Mouse (Mus musculus) adrenal gland, adult (tissue): ENCODE results near the gene Apoh.

Source experiments
- DNase-seq, 2 experiments: peaks; one replicate each; pipeline ENCODE4 v3.0.0; 2022 to 2023; ENCODE audit warnings: low spot score in 1 of 2; ENCODE audit not compliant: inconsistent age in 2 of 2

The Apoh gene

DNA sequence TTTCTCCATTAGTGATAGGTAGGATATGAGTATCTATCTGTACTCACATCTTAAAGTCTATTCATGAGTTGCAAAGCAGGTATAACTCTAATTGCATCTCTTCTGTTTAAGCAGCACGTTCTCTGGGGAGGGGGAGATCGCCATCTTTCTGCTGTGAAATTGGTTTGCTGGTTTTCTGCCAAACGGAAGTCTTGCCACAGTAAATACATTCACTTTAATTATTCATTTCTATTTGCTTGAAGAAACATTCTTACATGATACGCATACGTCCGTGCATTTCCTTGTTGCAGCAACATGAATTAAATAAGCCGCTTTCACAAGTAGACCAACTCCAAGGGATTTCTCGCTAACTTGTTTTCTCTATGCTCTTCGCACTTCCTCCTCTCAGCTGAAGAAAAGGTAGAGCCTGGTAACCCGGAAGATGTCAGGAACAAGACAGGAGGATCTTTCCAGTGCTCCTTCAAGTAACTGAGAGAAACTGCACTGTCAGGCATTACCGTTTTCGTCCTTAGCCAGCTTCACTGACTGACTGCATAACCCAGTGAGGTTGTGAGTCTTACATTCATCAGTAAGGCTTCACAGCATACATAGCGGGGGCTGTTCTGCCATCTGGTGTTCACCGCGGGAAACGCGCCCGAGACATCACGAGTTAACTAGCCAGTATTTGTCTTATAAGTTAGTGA is 34.7 kb downstream of the Apoh start:
- DNase-seq, result peak; percentile 64 to 89

DNA sequence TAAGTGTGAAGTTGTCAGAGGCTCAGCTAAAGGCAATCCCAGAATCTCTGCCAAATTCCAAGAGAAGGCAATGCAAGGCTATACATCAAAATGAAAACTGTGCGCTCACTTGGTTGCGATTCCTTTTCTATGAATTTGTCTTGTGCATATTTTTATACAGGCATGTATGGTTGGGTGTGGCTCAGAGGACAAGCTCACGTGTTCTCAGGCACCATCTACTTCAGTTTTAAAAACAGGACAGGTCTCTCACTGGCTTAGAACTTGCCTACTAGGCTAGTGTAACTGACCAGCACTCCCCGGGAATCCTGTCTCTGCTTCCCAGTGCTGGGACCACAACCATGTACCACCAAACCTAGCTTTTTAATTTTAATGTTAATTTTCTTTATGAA is 35.2 kb downstream of the Apoh start:
- no peak for DNase-seq

DNA sequence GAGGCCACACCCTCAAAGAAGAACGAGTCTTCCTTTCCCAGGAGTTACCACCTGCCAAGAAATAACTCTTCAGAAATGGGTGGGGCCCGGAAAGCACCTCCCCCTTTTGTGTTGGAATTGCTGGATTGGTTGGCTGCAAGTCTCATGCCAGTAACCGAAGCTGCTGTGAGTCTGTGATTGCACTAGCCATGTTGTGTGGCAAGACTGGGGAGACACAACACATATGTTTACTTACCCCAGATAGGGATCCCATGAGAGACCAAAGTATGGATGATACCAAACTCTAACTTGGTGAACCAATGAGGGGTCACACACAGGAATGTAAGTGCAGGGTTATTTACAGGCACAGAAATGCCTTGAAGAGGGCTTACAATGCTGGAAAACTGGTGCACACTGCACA is 39.5 kb downstream of the Apoh start:
- DNase-seq, result no peak

DNA sequence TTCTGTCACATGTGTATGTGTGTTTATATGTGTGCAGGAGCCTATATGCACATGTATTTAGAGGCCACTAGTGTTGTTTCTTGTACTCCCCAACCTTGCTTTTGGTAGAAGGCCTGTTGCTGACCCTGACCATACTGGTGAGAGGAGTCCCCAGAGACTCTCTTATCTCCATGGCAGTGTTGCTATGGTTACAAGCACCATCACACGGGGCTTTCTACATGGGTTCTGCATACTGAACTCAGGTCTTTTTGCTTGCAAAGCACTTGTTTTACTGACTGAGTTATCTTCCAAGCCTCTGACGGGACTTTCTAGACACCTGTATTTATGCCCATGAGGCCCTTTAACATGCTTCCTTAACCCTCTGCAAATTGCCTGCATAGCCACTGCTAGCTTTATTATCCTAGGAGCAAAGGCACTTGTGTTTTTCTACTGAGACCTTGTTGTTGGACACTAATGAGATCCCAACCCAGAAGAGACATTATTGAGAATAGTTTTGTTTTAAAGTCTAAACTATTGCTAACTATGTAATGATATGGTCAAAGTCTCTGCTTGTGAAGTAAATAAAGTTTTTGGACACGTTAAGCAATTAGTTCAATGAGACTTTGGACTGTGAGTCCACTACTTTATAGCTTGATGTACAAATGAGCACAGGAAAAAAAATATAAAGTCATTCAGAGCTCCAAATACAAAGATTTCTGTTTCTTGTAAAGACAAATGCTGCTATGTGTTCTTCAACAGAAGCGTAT is 41.9 kb downstream of the Apoh start:
- no peak for DNase-seq

DNA sequence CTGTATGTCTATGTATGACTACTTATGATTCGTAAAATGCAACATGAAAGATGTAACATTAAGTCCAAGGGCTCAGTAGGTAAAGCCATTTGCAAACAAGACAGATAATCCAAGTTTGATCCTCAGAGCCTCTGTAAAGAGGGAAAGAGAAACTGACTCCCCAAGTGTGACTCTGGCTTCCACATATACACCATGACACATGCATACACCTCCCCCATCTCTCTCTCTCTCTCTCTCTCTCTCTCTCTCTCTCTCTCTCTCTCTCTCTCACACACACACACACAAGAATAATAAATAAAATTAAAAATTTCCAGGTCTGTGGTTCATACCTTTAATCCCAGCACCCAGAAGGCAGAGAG is 42.5 kb downstream of the Apoh start:
- DNase-seq, result no peak

DNA sequence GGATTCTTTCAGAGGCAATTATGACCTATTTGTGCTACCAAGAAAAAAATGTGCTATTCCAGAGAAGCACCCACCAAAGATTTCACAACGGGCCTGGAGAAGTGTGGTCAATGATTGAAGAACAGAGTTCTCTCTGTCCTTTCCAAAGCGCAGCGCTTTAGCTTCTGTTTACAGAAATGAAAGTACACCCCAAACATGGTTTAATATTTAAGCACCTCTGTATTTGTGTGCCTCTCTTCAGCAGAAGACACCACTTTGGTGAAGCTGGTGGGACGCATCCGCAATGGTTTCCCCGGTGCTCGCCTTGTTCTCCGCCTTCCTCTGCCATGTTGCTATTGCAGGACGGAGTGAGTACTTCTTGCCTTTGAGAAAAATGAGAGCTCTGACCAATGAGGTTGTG is 51.9 kb downstream of the Apoh start:
- no peak for DNase-seq

DNA sequence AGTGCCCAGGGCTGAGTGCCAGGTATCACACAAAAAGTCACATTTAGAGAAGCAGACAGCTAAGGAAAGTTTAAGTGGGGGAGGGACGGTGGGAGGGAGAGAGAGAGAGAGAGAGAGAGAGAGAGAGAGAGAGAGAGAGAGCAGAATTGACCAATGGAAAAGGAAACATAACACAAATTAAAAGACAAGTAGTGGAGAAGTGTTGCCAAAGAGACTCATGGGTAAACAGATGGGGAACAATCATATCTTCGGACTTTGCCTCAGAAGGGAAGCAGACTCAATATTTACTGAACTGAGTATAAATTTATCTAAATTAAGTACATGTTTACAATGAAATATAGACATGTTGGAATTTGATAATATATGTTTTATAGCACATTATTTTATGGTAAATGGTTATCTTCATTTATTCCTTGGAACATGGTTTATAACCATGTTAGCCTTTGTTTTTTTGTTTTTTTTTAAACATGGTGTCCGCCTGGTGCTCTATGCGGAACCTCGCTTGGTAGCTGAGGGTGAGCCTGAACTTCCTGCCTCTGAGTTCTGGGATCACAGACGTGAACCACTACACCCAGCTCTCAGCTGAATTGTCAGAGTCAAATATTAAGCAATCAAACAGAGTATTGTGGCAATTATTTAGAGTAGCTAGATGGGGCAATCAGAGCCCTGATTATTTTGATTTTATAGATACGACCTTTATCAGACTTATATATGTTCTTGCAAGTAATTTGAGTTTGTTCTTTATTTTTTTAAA is 53.1 kb downstream of the Apoh start:
- DNase-seq, result no peak

DNA sequence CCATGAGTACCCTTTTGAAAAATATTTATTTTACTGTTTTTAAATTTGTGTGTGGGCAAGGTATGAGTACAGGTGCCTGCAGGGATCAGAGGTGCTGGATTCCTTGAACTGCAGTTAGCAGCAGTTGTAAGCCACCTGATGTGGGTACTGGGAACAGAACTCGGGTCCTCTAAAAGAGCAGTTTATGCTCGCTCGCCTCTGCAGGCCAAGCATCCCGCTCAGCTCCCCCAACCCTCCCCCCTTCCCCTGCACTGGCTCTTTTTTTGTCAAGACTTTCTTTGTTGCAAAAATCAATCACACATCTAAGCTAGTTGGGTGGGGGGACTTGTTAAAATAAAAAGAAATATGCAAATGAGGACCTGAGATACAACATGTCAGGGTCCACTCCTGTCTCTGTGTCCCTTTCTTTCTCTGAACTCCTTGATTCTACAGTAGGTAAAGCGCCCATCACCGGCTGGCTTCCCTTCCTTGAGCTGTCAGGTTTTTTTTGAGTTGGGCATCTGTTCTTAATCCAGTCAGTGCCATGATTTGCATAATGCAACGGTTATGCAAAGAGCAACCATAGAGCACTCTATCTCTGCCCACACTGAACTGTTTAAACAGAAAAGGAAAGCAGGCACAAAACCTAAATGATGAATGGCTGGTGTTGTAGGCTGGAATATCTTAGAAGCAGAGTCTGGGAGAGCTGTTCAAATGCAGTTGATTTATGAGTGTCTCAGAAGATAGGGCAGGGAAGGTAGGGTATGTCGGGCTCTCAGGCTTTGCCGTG is 66.9 kb downstream of the Apoh start:
- DNase-seq, result no peak

DNA sequence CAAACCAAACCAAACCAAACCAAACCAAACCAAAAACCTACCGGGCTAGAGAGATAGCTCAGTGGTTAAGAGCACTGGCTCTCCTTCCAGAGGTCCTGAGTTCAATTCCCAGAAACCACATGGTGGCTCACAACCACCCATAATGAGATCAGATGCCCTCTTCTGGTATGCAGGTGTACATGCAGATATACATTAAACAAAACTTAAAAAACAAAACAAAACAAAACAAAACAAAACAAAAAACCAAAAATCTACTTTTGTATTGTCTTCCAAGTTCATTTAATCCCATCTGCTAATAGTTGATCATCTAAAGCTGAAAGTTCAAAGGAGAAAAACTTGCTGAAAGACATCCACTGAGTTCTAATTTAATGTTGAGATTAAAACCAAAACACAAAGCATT is 73.2 kb downstream of the Apoh start:
- DNase-seq, result no peak

DNA sequence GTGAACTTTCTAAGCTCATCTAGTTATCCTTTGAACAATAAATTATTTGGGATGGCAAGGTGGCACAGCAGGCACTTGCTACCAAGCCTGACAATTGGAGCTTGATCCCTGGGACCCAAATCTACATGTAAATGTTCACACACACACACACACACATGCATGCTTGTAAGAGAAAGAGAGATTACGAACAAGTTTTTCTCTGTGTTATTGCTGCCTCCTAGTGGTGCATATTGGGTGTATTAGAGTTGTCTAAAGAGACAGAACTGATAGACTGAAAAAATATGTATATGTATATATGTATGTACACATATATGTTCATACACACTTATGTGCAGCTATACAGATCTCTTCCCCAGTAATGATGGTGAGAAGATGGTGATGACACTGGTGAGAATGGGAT is 75.4 kb downstream of the Apoh start:
- peak in 1 of 2 experiments; percentile 47 for DNase-seq

DNA sequence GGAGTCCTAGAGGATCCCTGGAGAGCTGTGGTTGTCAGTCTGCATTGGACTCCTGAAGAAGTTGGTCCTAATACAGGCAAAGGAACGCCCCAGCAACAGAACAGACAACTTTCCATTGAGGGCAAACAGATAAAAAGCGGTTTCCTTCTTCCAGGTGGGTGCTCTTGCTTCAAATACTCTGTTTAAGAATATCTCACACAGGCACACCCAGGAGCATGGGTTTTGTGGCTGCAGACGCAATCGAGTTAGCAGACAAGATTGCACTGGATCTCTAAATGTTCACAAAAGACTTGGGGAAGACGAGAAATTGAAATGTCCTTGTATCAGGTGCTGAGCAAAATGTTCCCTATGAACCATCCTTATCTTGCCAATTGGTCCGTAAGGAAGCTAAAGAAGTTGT is 76.1 kb downstream of the Apoh start:
- no peak for DNase-seq

DNA sequence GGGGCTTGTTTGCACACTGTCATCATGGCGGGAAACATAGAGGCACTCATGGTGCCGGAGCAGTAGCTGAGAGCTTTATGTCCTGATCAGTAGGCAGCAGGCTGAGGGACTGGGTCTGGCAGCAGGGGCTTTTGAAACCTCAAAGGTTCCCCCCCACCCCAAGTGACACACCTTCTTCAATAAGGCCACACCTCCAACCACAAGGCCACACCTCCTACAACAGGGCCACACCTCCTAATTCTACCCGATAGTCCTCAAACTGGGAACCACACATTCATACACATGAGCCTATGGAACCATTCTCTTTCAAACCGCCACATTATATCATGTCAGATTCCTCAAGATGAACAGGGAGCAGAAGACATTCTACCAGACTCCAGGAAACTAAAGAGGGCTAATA is 77.6 kb downstream of the Apoh start:
- no peak for DNase-seq

DNA sequence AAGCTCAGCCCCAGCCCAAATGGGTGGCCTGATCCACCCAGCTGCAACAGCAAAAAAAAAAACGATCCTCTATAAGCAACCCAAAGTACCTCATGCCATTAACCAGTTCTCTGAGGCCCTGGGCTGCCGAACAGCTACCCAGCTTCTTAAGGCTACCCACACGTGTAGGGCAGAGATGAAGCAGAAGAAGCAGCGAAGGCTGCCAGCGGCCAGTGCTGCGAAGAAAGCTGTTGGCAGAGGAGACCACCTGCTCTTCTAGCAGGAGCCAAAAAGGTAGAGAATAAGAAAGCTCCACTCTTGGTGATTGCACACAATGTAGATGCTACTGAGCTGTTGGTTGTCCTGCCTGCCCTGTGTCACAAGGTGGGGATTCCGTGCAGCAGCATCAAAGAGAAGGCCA is 80.1 kb downstream of the Apoh start:
- DNase-seq, result no peak

DNA sequence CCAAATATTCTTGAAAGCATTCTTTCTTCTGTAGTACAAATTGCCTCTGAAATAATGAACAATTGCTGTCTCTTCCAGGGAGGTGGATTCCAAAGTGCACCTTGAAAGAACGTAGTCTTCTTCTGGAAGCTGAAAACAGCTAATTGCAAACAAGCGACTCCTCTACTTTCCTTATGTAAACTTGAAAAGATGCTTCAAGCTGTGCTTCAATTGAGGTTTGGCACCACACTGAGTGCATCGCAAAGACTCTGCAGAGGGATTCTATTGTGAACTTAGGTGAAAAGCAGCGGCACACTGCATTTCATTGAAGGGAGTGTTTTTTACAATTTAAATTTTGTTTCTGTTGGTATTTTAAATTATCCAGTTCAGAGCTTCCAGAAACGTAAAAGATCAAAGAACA is 81.0 kb downstream of the Apoh start:
- DNase-seq, result peak in 1 of 2 experiments; percentile 25

DNA sequence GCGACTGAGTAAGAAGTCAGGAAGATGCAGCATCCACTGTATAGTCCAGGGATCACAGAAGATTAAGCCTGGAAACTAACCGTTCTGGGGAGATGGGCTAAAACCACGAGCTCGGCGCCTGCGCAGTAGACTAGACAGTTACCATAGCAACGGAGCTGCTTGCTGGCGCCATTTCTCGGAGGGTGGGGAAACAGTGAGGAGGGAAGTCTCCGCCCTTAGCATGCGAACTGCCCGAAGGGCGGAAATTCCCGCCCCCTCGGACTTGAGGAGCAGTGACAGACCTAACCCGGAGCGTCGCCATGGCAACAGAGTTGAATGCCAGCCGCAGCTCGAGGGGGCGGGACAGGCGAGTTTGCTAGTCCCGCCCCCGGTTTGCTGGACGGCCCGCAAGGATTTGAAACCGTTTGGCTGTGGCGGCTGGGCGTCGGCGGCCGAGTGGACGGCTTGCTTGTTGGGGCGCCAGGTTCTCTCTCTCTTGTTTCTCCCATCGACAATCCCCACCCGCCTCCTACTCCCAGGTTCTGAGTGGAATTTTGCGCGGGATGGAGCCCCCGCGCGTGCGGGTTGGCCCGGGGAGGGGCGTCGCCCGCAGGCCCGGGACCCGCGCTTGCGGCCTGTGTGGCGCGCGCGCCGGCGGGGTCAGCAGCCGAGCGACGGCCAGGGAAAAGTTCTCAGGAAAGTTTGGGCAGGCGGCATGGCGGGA is 81.9 kb downstream of the Apoh start, which contains the start of gene Cep112:
Gene Cep112 (plus strand): TSS at position 304 of the 703 bp plus-strand sequence.
- DNase-seq, result peak; percentile 99

DNA sequence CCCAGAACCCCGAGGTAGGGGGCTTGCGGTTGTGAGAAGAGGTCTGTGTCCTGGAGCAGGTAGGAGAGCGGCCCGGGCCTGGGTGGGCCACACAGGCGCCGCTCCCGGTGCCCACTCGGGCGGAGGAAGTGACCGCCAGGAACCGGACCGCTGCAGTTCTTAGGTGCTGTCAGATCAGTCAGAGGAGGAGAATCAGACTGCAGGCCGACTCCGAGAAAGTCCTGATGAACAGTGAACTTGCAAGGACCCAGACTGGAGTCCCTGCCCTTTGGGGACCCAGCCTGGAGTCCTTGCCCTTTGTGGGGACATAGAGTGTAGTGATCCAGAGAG is 82.4 kb downstream of the Apoh start:
- DNase-seq, result no peak

DNA sequence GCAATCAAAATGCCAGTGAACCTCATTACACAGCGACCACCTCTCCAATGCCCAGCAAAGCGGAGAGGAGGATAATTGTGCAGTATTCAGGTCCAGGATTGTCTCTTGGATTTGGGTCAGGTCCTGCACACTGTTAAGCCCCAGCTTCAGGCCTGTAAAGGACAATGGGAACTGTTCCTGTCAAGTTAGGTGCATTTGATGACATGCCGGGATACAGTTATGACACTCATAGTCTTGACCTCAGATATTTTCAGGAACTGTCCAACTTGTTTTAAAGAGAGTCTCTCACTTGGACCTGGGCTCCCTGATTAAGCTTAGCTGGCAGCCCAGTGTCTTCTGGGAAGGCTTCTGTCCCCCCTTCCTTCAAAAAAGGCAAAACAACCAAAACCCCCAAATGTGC is 82.9 kb downstream of the Apoh start:
- peak in 1 of 2 experiments; percentile 37 for DNase-seq

DNA sequence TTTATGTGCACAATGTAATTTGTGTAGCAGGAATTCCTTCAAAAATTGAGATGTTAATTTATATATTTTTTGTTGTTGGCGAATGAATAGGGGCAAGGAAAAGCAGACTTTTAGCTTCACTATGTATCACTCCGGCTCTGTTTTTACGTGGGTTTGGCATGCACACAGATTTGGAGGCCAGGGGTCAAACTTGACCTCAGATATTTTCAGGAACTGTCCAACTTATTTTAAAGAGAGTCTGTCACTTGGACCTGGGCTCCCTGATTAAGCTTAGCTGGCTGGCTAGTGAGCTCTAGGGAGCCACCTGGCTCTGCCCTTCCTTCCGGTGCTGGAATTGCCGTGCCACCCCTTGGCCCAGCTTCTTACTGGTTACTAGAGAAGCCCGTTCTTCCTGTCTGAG is 84.0 kb downstream of the Apoh start:
- peak in 1 of 2 experiments; percentile 30 for DNase-seq

DNA sequence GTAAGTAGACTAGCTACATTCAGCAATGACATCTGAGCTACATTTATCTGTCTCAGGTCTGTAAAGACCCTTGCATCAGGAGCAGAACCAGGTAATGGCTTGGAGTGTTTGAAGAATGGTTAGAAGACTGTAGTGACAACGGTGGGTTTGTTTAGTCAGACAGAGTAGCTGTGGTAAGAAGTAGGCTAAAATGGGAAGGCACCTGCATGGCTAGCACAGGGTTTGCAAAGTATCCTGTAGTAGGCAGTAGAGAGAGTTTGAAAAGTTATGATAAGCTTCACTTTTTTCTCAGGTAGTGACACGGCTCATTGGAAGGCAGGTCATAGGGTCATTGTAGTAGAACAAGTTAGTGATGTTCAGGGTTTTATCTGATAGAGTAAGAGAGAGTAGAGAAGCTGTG is 85.9 kb downstream of the Apoh start:
- no peak for DNase-seq

DNA sequence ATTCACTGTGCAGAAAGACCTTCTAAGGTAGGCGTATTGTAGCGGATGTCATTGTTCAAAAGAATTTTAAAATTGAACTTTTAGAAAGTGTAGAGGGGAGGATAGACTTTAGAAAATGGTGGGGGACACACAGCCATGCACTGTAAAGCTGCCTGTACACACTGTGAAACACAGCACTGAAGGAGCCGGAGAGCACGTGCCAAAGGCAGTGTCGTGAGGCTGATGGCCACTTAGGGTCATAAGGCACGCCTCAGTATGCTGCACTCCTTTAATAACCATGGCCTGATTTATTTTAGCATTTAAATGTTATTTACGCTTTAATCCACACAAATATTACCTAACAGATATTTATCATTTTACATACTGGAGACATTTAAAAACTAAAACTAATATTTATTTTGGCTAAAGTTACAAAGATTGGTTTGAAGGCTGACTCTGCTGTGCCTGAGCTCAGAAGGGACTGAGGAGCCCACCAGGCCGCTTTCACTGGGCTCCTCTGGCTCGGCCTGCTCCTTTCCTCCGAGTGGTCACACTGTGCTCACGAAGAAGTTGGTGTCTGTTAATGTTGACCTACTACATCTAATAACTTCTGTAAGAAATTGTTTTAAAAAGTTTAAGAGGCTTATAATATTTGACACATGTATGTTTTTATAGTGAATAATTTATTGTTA is 100.9 kb downstream of the Apoh start:
- no peak for DNase-seq
